Mouse (Mus musculus): Measurements from ENCODE around the gene Pou1f1.

Pou1f1 gene

DNA sequence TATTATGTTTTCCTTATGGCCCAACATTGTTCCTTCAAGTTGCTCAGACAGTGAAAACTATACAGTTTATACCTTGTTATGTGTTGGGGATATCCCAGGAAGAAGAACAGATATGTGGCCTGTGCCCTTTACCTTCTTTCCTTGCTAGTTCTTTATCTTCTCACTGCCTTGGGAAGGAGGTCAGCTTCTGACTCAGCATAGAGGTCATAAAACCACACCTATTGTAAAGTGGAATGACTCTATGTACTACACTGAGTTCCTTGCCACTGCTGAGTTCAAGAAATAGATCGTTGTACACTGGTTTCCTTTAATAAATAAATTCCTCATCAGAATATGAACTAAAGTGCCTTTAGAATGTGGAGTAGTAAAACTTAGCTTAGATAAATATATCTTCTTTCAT is 44.6 kb downstream of the Pou1f1 start:
- no peak for DNase-seq

DNA sequence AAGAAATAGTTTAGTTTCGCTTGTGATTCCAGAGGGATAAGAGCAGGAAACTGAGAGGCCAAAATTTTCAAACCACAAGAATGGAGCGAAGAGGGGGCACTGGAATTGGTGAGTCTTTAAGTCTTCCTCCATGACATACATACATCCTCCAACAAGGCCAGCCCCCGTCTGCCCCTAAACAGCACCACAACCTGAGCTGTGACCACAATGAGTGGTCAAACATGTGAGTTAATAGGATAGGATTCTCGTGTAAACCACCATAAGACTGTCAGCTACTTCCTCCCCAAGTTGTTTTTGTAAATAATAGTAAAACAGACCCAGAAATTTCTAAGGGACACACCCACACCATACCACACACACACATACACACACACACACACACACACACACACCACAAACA is 48.5 kb downstream of the Pou1f1 start:
- no peak for DNase-seq

DNA sequence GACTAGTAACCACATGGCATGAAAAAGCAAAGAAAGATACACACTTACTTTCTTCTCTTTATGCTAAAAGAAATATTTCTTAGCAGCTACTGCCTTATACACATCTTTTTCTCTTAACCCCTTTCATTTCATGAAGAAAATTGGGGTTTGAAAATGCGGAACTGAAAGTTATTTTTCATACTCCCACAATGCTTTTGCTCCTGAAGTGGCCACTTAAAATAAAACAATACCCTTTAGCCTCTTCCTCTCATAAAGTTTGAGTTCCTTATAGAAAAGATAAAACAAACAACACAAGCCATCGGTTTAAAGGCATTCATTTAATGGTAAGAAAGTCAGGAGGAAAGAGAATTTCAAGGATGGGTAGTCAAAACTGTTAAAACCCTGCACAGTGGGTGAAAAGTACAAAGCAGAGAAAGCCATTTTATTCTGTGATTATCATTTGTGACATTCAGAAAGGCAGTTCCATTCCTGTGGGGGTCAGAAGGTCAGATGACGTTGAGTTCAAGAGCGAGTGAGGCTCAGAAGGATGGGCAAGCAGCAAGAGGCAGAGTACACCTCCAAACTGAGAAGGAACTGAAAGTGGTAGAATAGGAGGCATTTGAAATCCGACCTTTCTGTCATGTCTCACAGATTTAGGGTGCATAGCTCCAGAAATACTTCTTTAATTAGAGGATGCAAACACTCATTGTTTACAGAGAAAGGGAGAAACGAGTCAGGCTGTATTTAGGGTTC is 57.2 kb downstream of the Pou1f1 start:
- no peak for DNase-seq

All from cerebellum, adult 11-12 months (tissue).